Mouse (Mus musculus): ENCODE results near the gene Serpina3g. TPM values are rescaled to one million over a fixed set of nuclear protein-coding genes. Genes with fewer than 3 reads are reported as not detected.

Serpina3g gene
- polyA plus RNA-seq, 1 experiment from 2014 or later = 1.9 TPM

DNA sequence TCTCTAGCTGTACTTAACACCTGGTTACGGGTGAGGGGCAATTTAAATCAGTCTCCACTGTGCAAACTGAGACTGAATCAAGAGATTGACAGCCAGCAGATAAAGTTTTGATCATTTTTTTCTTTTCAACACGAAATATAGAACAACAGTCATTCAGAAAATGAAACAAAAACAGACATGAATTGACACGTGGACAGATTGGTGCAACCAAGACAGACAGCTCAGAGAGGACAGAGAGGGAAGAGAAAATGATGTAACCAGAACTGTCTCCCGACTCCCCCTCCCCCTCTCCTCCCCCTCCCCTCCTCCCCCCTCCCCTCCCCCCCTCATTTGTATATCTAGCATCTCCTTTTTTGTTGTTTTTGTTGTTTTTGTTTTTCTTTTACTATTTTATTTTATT is 53.8 kb downstream of the Serpina3g start:
- no peaks in the 10 kb centered on the region for H3K36me3 ChIP-seq
- WGBS (ENCODE audit: insufficient replicate concordance) = 29% methylated on average over 4 of the region's 4 CpGs
- no peak overlapping the region for H3K4me2 ChIP-seq
- H3K9ac ChIP-seq = no peak overlapping the region
- no peak overlapping the region for H3K4me3 ChIP-seq
- H3K27ac ChIP-seq = no peak overlapping the region
- no peak for ATAC-seq
- no peaks in the 10 kb centered on the region for H3K27me3 ChIP-seq (replicated peaks)
- H3K4me1 ChIP-seq = no peaks in the 10 kb centered on the region
- no peaks in the 10 kb centered on the region for H3K9me3 ChIP-seq (replicated peaks)

Other genes with a start within 250 kb of the Serpina3g start
- 2.9 and 3.2 TPM in 2 replicates for gene Serpina11, start 246.3 kb upstream of the Serpina3g start, polyA plus RNA-seq (2016; fragmentation: Nextera tagmentation; extraction: Ambion mirVana)
- not detected in 2 replicates for gene Serpina9, start 222.5 kb upstream of the Serpina3g start, polyA plus RNA-seq (2016; fragmentation: Nextera tagmentation; extraction: Ambion mirVana)
- gene Serpina12, start 191.8 kb upstream of the Serpina3g start, polyA plus RNA-seq (2016; fragmentation: Nextera tagmentation; extraction: Ambion mirVana) = not detected in 2 replicates
- gene Serpina5, start 135.1 kb upstream of the Serpina3g start, polyA plus RNA-seq (2016; fragmentation: Nextera tagmentation; extraction: Ambion mirVana) = not detected in 2 replicates
- not detected in 2 replicates for gene Serpina3a, start 123.5 kb upstream of the Serpina3g start, polyA plus RNA-seq (2016; fragmentation: Nextera tagmentation; extraction: Ambion mirVana)
- gene Serpina3b, start 108.2 kb upstream of the Serpina3g start, polyA plus RNA-seq (2016; fragmentation: Nextera tagmentation; extraction: Ambion mirVana) = 0.10 TPM in 1 of 2 replicates, not detected in the other
- not detected in 2 replicates for gene Serpina3c, start 82.4 kb upstream of the Serpina3g start, polyA plus RNA-seq (2016; fragmentation: Nextera tagmentation; extraction: Ambion mirVana)
- gene Serpina3f, start 21.7 kb upstream of the Serpina3g start, polyA plus RNA-seq (2016; fragmentation: Nextera tagmentation; extraction: Ambion mirVana) = 0.06 and 0.20 TPM in 2 replicates
- gene Serpina3i, start 26.9 kb downstream of the Serpina3g start, polyA plus RNA-seq (2016; fragmentation: Nextera tagmentation; extraction: Ambion mirVana) = 0.10 and 0.15 TPM in 2 replicates
- not detected in 2 replicates for gene Serpina3j, start 78.3 kb downstream of the Serpina3g start, polyA plus RNA-seq (2016; fragmentation: Nextera tagmentation; extraction: Ambion mirVana)
- not detected in 2 replicates for gene Serpina3k, start 102.2 kb downstream of the Serpina3g start, polyA plus RNA-seq (2016; fragmentation: Nextera tagmentation; extraction: Ambion mirVana)
- gene Serpina3m, start 102.2 kb downstream of the Serpina3g start, polyA plus RNA-seq (2016; fragmentation: Nextera tagmentation; extraction: Ambion mirVana) = 0.10 TPM in 1 of 2 replicates, not detected in the other
- not detected in 2 replicates for gene Serpina3n, start 170.5 kb downstream of the Serpina3g start, polyA plus RNA-seq (2016; fragmentation: Nextera tagmentation; extraction: Ambion mirVana)
- 0.13 TPM in 1 of 2 replicates, not detected in the other for gene Gsc, start 237.1 kb downstream of the Serpina3g start, polyA plus RNA-seq (2016; fragmentation: Nextera tagmentation; extraction: Ambion mirVana)

Measured in liver, embryonic 12.5 days (tissue).